Mouse (Mus musculus): Measurements from ENCODE around the gene Il6st. TPM values are rescaled to one million over a fixed set of nuclear protein-coding genes. Genes with fewer than 3 reads are reported as not detected.
"Not testable (repeated sequence)": the region's sequence is repeated elsewhere in the genome, so short reads cannot be mapped to it uniquely, and the experiment has no call there.

The Il6st gene
- 300 and 308 TPM in 2 replicates for total RNA-seq (2021)
- long read RNA-seq, experiment 1, full-length matches to known transcripts = 44 of 59 reads
- long read RNA-seq, experiment 1, partial matches to known transcripts = 6 of 59 reads
- long read RNA-seq, experiment 1, other reads (novel, unspliced or antisense) = 9 of 59 reads
- long read RNA-seq, experiment 2, full-length matches to known transcripts = 30 of 49 reads
- long read RNA-seq, experiment 2, partial matches to known transcripts = 6 of 49 reads
- long read RNA-seq, experiment 2, other reads (novel, unspliced or antisense) = 13 of 49 reads

DNA sequence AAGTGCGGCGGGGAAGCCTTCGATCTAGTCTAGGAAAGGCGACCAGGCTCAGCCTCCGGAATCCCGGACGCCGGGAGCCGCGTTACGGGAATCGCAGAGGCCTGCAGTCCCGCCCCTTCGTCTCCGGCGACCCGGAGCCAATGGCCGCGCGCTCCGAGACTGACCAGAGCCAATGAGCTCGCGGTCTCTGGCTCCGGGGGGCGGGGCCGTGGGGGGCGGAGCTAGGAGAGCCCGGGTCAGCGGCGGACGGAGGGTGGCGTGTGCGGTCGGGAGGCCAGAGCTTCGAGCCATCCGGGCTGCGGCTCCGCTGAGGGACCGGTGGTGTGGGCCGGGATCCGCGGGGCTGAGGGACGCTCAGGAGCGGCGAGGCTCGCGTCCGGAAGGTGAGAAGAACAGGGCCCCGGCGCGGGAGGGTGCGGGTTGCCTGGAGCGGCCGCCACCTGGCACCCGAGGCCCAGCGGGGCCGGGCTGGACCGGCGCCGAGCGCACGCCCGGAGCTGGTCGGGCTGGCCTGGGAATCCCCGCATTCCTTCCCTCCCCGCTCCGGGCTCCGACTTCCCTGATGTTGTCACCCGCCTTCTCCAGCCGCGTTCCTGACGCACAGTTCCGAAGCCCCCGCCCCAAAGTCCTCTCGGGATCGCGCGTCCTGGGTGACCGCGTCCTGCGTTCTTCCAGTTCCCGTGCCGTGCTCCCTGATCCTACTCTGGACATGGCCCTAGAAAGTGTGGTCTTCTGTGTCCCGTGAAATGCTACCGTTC is at the start of gene Il6st:
Il6st (plus strand) TSS at position 203 of the 758 bp plus-strand sequence.
- peak; percentile 99 for DNase-seq

DNA sequence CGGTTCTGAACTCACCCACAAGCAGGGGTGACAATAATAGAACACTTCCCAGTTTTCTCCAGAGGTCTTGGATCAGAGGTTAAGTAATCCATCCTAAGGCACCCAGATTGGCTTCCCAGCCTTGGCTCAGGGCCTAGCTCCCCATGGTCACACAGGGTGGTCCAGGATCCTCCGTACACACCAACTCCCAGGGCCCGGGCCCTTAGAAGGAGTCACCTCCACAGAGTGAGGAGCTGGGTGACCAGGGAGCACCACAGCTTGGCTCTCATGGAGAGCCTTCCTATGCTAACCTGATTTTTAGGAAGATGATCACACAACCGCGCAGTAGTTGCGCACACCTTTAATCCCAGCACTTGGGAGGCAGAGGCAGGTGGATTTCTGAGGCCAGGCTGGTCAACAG is 48.0 kb upstream of the Il6st start:
- DNase-seq = no peak

DNA sequence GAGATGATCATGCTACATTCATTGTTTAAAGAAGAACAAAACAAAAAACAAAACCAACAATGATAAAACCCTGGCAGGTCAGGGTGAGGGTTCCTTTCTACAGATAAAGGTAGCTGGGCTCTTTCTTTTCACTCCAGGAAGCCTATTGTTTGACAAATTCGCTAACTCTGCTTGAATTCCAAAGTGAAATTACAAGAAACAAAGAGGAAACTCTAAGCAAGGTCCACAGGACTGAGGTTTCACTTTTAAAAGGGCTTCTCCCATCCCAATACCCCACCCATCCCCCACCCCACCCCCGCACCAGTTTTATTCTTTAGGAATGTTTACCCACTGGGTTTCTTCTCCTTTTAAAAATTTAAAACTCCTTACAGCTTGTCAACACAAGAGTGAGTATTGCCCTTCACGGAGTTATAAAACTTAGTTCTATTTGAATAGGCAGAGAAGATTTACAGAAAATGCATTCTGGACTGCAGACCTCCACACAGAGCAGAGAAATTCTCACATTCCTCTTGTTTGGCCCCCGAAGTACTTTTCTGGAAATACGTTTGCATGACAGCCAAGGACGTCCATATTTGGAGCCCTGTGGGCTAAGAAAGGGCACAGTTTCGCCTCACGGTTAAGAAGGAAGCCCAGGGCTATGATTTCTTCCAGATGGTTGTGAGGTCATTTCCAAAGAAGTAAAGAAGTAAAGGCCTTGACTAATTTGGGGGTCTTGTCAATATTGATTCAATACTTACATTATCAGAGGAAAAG is 47.3 kb upstream of the Il6st start:
- DNase-seq = no peak

DNA sequence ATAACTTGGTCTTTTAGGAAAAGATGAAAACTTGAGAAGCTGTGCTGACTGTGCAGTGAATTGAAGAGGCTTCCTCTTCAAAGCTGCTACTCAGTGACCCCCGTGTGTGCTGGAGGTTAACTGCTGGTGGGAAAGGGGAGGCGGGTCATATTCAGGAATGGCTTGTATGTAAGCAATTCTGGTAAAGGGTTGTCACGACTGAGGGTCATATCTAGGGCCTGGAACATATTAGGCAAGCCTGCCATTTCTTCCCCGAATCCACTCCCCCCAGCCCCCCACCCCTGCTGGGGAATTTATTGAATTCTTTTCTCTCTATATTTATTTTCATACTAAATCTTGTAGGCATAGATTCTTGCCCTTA is 46.7 kb upstream of the Il6st start:
- no peak for DNase-seq

DNA sequence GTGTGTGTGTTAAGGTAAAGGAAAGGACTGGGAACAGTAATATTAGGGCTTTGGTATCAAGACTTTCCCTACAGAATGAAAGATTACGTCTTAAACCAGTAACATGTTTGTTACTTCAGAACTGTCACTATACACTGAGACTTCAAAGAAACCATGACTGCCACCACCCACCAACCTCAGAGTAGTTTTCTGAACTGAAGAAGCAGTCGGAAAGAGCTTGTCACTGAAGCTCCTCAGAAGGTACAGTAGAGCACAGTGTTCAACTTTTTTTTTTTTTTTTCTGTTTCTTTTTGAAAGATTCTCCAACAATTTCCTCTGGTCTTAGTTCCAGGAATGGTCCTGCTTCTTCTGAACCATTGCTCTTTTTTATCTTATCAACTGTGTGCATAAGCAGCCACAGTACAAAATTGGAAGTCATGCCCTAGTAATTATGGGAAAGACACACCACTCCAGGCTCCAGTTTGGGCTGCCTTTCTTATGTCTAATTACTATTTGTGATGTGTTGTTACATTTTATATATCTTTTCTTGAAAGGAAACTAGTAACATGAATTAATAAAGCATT is 45.9 kb upstream of the Il6st start:
- DNase-seq = no peak

DNA sequence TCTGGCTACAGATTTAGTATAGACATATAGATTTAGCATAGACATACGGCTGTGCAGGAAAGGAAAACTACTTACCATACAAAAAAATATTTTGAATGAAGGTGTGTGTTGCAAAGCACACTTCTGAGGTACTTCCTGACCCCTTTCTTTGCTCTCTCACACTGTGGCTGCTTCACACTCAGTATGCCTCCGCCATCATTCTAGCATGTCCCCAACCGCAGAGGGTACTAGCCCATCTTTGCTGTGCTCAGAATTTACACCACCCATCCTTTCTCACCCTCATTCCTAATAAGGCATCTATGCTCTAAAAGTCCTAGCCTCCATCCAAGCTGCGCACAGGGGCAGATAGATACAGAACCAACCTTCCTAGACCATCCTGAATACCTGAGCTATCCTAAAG is 45.3 kb upstream of the Il6st start:
- DNase-seq = no peak

DNA sequence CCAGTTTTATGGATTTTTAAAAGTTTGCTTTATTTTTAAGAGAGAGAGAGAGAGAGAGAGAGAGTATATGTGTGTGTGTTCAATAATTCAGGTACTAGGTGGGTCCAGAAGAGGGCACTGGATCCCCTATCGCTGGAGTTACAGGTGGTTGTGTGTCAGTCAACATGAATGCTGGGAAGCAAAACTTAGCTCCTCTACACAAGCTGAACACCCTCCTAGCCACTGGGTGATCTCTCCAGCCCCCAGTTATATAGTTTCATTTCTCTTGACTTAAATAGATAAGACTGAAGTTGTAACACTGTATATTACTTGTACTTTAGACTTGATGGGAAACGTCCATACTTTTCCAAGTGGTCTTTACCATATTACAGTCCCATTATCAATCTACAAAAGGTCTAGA is 39.7 kb upstream of the Il6st start:
- no peak for DNase-seq

DNA sequence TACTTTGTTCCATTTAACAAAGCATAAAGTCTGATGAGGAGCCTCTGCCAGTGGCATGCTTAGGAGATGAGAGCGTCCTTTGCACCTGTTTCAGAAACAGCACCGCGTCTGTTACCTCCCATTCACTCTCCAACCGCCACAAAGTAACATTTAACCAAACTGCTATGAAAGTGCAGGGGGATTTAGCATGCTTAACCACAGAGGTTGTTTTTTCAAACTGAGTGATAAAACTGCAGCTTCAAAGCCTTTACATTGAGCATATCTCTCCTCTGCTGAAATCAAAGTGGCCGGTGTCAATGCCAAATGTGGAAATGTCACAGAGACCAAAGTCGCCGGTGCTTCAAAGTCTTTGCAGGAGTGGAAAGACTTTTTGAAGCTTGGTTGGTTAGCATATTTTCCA is 39.2 kb upstream of the Il6st start:
- DNase-seq = peak; percentile 69

DNA sequence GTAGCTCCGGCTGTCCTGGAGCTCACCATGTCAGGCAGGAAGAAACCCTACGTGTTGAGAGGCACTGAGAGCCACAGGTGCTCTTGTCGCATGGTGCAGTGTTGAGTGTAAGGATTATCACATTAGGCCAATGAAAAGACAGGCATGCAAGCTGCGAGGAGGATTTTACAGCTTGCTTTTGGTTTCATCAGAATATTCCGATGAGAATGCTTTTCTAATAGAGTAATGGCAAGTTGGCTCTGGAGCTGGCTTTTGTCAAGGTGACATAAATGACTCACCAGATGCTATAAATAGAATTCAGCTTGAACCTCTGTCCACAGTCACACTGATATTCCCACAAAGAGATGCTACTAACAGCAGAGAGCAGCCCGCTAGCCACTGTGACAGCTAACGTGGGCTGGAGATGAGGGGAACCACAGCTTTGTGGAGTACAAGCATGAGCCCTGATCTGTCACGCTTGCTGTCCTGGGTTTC is 38.7 kb upstream of the Il6st start:
- DNase-seq = peak; percentile 39

DNA sequence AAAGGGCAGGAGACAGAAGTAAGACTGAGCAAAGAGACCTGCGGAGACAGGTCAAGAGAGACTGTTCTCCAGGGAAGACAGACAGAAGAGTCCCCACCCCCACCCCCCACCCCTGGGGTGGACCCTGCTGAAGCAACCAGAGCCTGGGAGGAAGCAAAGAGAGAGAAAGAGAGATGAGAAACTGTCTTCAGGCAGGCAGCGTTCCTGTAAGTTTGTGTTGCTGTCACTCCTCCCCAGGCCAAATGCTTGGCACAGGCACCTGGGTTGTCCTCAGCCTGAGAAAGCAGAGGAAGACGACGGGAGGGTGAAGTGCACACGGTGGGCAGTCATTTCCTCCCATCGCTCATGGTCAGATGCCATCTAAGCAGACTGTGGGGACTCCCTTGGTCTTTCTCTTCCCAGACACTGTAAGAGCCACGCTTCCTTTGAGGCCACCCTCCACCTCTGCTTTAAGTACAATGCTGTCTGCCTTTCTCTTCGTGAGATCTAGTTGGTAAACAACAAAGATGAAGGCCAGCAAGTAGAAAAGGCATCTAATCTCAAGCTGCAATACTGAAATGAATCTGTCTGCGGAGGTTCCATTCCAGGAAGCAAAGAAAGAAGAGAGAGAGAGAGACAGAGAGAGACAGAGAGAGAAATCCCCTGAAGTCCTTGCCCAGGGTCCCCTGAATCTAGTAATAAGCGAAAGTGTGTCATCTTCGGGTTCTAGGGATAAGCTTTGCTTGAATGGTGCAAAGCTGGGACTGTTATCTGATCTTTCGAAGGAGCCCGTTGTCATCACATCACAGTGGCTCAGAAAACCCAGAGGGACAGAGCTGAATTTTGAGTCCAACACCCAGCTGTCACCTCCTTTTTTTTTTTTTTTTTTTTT is 37.4 kb upstream of the Il6st start:
- no peak for DNase-seq

DNA sequence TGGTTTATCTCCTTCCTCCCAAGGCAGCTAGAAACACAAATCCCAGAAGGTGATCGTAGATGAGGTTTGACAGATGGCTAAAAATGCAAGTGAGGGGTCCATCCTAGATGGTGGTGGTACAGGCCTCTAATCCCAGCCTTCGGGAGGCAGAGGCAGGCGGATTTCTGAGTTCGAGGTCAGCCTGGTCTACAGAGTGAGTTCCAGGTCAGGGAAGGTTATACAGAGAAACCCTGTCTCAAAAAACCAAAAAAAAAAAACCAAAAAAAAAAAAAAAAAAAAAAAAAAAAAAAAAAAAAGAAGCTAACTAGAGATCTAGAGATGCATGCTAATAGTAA is 36.8 kb upstream of the Il6st start:
- not testable (repeated sequence) for DNase-seq

DNA sequence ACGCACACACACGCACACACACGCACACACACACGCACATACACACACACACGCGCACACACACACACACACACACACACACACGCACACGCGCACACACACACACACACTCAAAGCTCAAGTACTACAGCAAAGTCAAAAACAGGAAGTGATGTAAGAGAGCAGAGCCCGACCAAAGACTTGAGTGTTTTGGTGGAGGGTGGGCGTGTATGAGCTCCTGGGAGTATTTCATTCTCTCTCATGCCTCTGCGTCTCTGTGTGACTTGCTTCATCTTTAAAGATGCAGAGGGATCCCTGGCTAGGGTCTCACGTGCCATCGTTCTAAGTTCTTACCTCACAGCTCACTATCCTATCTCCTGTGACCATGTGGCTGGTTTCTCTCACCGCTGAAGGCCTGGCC is 36.3 kb upstream of the Il6st start:
- DNase-seq = no peak

DNA sequence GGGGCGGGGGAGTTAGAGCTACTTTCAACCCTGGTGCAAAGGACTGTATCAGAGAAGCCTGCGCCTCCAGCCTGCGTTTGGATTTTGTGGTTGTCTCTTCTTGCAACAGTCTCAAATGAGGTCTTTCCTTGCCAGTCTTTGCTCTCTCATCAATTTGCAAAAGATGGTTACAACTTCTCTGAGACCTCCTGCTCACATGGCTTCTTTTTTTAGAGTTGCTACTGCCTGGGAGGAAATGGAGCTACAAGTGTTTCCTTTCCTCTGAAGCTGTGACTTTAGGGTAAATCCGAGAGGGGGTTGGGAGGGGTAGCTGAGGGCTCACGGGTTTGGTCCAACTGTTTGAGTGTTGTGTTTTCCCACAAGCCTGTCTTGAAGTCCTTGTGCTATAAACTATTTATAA is 30.6 kb upstream of the Il6st start:
- DNase-seq = no peak

DNA sequence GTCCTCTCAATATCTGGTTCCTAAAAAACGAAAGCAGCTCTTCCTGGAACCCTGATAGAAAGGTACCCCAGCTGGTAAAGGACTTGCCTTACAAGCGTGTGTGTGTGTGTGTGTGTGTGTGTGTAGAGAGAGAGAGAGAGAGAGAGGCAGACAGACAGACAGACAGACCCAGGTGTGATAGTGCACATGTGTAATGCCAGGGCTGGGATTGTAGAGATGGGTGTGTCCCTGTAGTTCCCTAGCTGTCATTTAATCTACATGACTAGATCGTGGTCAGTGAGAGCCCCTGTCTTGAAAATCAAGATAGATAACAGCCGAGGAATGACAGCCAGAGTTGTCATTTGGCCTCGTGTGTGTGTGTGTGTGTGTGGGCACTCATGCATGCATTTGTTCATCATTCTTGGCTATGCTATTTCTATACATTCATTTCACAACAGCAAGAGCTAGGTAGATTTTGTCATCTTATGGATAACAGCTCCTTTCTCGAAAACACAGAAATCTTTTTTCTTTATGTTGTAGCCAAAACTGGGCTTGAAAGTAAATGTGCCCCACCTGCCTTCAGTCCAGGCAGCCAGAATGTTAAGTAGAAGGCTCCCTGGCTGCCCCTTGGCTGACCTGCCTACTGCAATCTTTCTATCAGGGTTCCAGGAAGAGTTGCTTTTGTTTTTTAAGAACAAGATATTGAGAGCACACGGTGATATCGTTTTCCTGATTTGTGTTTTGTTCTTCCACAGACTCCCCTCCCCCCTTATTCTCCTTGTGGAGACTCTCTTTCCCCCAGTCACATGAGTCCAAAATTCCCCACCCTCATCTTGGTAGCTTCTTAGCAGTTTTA is 28.4 kb upstream of the Il6st start:
- DNase-seq = no peak

DNA sequence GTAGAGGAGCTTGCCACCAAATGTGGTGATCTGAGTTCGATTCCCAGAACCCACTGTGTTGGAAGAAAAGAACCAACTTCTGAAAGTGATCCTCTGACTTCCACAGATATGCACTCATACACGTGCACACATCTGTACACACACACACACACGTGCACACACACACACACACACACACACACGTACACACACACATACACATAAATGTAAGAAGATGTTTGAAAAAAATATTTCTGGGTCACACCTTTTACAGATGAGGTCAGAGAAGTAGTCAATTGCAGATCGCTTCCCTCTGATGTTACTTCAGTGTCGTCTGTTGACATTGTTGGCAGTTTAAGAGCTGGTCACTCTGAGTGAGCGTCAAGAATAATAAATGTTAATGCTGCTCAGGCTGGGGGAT is 27.6 kb upstream of the Il6st start:
- no peak for DNase-seq

DNA sequence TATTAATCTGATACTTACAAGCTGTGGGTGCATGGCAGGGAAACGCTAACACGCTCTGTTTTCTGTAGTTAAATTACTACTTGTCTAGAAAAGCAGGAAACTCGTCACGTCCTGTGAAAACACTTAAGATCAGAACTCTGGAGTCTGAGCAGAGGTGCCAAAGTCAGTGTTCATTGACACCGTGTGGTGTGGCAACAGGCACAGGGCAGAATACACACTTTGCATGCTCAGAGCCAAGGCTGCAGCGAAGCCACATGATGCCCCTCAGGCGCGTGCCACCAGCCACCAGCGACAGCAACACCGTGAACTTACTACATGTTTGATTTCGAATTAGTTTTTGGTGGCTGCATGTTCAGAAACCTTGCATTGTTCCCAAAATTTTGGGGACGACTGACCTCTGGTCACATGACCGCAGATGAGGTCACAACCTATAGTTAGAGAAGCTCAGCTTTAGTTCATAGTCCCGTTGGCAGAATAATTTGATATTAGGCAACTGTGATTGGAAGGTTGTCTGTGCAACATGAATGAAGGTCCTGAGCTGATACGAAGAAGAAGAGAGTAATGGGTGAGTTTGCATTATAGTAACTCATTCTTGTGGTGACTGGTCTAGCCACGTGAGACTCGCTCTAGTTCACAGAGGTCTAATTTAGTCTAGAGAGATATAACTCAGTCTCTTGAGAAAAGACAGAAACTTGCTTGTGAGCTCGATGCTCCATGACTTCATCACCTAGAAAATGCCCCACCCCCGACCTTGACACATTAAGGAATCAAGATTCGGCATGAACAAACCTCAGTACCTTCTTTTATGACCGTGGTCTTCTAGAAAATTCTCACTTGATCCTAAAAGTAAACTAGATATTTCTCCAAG is 25.6 kb upstream of the Il6st start:
- DNase-seq = no peak

DNA sequence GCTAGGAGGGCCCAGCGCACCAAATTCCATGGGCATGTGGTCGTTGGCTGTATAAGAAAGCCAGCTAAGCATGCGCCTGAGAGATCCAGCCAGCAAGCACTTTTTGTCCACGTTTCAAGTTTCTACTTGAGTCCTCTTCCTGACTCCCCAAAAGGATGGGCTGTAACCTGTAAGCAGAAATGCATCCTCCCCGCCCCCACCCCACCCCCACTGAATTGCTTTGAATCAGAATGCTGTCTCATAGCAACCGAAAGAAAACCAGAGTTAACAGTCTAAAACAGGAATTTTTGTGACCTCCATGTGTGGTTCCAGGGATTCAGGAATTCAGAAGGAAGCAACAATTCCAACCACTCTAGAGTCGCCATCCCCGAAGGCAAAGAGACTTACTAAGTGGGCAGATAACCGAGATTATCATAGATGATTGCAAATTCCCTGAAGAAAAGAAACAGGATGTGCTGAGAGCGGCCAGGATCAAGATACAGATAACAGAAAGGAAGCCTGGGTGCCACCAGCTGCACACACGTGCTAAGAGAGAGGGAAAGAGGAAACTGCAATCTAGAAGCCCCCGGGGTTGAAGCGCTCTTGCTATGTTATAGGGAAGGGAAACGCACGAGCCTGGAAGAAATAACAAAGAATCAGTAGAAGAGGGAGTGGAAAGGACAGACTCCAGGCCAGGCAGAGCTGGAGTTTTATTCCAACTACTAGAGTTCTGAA is 24.6 kb upstream of the Il6st start:
- no peak for DNase-seq

DNA sequence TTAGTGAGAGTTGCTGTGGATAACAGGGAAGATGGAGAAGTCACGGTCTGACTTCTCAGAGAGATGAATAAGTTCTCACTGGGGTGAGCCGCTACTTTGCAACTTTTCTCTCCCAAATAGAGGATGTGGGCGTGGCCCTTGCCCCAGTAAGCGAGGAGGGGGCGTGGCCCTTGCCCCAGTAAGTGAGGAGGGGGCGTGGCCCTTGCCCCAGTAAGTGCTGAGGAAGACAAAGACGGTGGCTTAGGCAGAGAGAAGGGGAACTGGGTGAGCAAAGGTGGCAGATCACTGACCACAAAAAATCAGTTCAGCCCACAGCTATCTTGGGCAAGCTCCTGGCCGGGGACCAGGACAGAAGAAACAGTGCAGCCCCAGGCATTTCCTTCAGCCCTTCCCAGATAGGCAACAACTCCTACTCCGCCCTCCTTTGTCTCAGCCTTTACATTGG is 23.9 kb upstream of the Il6st start:
- peak; percentile 45 for DNase-seq

DNA sequence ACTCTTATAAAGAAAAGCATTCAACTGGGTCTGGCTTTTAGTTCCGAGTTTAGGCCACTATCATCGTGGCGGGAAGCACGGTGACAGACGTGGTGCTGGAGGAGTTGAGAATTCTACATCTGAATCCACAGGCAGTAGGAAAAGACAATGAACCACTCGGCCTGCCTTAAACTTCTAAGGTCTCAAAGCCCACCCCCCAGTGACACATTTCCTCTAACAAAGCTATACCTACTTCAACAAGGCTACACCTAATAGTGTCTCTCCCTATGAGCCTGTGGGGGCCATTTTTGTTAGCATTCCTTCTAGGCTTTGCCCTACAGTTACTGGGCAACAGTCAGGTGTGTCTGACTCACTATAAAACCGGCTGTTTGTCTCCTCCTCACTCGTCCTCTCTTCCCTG is 23.2 kb upstream of the Il6st start:
- DNase-seq = no peak

Measured in adrenal gland, postnatal 14 days (tissue).